Mouse (Mus musculus) embryo, embryonic 9.5 days (tissue): Measurements from ENCODE around the gene LTO1.
A peak's percentile ranks its signal among the peaks of the same experiment; 100 is the strongest.

Source experiments
- DNase-seq: peaks from one replicate; pipeline ENCODE4 v3.0.0-alpha.2; 2017; ENCODE audit errors: extremely low spot score

LTO1 gene

DNA sequence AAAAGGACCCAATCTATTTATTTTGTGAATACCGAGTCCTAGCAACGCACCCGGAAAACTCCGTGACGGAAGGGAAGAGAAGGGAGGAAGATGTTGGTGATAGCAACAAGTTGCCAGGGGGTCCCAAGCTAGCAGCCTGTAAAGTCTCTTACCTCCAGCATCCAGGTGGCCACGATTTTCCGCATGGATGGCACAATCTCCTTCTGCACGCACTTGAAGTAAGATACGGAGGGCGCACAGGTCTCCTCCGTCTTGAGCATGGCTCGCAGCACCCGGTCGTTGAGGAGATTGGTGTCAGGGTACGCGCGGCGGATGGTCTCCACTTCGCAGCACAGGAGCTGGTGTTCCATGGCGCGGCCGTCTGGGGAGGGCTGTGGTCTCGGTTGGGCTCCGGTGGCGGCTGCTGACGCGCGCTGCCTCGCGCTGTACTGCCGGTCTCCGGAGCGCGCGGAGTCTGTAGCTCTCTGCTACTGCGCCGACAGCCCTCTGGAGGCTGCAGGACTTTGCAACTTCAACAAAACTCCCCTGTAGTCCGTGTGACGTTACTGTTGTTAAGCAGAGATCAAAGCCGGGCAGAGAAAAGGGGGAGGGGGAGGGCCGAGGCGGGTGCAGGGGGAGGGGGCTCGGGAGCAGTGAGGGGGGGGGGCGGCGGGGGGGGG, 24.6 kb downstream of the LTO1 start, which contains the start of gene Ccnd1:
TSS of gene Ccnd1 (minus strand) at position 582 of the 659 bp plus-strand sequence.
- peak; percentile 93 for DNase-seq

DNA sequence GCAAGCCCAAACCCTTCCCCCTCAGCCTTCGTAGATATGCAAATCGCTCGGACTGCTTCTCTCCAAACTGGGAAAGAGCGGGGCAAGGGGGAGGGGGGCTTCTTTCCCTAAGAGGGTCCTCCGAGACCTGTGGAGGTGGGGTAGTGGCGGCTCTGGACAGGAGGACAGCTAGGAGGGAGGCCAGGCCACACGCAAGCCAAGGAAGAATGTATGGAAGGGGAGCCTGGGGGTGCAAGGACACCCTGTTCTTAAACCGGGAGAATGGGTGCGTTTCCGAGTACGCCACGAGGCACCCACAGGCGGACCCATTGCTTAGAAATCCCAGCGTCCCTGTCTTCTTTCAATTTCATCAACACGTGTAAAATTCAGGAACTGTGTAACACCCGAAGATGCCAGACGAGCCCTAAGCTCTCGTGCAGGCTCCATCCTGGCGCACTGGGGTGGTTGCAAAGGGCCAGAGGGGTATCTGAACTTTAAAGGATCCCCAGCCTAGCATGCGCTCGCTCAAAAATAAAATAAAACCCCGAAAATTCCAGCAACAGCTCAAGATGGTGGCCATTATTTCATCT, 25.2 kb downstream of the LTO1 start:
- DNase-seq: no peak

DNA sequence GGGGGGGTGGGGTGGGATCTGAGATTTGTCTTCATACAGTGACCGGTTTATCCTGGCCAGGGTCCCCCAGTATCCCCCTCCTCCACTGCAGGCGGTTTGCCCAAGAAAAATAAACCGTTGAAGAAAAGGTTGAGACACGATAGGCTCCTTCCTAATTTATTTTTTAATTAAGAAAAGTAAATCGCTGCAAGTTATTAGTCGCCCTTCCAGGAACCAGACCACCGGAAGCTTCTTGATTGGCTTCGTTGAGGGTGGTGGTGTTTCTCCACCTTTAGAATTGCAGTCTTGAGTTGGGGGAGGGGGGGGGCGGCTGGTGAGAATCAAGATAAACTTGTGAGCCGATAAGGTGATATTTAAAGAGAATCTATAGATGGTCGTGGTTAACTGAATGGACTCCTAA, 25.7 kb downstream of the LTO1 start:
- DNase-seq: peak; percentile 67

DNA sequence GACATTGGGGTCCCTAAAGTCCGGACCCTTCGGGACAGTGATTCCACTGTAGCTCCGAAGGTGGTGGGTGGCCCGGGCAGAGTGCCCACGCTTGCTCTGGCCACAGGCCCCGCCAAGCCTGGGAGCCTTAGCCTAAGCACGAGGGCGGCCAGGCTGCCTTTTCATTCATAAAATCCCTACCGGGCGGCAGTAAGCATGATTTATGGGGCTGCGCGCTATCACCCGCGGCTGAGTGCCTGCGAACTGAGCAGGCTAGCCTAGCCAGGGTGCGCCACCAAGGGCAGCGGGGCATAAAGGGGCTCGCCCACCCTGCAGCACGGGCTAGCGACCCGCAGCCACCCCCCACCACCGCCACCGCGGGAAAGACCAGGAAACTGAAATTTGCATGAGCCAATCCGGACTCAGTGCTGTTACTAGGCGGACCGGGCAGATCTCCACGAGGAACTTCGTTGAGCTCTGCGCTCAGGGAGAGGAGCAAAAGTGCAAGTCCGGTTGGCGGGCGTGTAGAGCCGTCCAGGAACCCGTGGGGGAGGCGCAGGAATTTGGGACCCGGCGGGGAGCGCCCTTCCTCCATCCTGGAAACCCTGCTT, 26.4 kb downstream of the LTO1 start:
- peak; percentile 95 for DNase-seq

DNA sequence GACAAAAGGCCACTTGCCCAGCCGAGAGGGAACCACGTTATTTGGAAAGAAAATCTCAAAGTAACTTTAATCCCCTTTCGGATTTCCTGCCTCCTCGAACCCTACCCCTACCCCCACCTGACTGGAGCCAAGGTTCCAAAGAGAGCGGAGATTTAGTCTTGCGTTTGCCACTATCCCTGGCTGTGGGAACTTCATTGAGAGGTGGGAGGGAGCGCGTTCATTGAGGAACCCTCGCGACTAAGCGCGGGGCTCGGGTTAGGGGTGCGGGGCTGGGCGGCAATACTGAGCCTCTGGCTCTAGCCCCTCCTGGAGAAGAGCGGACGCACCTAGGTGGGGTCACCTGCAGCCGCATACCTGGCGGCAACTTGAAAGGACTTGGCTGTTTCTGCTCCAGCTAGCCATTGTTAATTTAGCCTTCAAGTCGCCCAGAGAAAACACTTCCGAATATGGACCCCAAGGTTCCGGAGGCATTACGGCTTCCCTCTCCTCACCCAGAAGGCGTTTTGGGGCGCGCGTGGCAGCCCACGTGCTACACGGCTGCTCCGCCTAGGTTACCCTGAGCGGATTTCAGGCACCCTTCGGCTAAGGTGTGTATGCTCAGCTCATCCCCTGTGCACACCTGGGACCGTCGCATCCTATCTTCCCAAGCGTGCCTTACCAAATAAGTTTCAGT, 27.3 kb downstream of the LTO1 start:
- peak; percentile 81 for DNase-seq

DNA sequence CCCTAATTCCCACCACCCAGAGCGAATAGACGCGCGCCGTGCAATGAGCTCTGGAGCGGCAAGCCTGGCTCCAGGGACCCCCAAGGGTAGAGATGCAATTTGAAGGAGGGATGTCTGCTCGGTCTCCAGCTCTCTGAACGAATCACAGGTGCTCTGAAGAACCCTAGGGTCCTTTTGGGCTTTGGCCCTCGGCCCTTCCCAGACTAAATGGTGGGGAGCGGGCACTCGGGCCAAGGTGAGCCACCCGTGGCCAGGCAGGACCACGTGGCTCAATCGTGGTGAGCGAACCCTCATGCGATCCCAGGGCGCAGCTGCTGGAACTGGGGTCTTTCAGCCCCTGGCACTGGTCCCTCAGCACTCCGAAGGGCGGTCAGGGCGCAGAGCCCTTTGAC, 27.8 kb downstream of the LTO1 start:
- DNase-seq: no peak

DNA sequence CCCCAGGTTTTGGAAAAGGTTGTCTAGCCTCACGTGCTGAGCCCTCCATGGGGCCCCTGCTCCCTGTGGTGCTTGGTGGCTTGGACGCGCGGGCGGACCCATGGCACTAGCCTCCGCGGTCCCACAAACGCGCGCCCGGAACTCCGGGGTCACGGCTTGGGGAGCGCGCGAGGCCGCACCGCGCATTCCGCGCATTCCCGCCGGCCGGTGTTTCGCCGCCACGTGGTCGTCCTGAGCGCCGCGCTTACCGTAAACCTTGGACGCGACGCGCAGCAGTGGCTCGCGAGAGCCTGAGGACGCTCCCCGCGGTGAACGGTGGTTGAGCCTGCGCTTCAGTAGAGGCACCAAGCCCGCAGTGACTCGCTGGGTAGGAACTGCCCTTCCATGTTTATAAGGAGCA, 28.4 kb downstream of the LTO1 start:
- DNase-seq: peak; percentile 90

DNA sequence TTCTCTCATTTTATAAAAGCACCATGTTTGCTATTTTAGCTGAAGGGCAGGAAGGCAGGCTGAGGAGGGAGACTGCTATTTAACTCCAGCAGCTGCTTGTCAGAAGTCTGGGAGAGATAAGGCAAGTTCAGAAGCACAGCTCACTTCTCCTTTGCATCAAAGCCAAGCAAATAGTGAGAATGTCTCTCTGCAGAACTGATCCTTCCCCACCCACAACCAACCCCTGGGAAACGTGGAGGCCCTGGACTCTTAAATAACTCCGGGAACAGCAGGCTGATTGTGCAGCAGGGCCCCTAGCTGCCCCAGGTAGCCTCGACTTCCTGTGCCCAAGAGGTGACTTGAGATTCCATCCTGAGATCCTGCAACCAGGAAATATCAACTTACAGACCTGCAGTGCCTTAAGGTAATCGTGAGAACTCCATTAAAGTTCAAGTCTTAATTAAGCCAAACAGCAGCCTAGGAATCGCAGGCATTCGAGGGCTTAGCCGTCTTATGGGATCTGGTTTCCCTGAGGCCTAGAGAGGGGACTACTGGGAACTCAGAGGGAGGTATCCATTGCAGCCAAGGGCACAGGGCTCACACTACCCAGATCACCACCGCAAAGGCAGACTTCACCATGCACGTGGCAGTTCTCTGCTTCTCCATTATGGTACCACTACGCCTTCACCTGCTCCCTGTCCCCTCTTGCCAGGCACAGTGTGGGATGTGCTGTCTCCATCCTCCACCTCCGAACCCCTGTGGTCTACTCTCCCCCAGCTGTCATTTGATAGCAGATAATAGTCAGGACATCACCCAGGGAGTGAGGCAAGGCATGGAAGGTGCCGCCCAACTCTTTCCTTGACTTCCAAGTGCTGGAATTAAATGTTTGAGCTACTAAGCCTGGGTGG, 43.9 kb downstream of the LTO1 start:
- DNase-seq: peak; percentile 15

DNA sequence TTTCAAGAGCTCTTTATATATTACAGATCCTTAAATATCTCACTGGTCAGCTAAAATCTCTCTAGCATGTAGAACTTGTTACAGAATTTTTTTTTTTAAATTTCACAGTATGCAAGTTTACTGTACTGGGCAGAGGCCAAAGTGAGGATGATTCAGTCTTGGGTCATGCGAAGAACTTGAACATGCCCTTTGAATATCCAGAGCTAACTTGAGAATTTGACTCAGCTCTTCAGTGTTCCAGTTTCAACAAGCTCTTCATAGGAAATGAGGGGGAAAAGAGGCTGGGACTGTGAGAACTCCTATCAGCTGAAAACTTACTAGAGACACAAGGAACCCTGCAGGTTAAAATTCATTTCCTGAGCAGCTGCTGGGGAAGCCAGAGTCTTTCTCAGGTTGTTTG, 49.0 kb downstream of the LTO1 start:
- no peak for DNase-seq

DNA sequence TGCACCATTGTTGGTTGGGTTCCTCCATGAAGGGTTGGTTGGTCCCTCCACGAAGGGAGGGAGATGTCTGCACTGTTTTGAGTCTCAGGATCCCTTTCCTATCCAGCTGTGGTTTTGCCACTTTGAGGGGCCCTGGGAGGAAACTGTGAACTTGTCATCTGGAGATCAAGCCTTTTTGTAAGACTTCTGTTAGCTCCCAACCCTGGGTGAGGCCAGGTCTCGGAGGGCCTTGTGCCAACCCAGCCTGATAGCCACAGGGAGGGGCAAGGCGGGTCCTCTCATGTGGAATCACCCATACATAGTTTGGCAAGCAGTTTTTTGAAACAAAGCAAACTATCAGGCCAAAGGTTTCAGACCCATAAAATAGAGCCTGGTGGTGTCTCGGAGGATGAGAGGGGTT, 49.4 kb downstream of the LTO1 start:
- no peak for DNase-seq

DNA sequence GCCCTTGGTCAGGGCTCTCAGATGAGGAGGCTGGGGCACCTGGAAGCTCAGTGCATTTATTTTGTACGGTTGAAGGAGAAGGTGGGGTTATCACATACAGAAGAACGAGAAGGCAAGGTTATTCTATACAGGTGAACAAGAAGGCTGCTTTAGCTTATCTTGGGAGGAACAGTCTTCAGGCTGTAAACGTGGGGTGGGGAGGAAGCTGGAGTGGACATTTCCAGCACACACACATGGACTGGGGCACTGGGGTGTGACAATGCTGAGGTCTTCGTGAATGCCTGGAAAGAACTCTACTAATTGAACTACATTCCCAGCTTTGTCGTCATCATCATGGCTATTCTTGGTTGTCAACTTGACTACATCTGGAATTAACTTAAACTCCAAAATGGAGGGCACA, 51.0 kb downstream of the LTO1 start:
- DNase-seq: no peak

DNA sequence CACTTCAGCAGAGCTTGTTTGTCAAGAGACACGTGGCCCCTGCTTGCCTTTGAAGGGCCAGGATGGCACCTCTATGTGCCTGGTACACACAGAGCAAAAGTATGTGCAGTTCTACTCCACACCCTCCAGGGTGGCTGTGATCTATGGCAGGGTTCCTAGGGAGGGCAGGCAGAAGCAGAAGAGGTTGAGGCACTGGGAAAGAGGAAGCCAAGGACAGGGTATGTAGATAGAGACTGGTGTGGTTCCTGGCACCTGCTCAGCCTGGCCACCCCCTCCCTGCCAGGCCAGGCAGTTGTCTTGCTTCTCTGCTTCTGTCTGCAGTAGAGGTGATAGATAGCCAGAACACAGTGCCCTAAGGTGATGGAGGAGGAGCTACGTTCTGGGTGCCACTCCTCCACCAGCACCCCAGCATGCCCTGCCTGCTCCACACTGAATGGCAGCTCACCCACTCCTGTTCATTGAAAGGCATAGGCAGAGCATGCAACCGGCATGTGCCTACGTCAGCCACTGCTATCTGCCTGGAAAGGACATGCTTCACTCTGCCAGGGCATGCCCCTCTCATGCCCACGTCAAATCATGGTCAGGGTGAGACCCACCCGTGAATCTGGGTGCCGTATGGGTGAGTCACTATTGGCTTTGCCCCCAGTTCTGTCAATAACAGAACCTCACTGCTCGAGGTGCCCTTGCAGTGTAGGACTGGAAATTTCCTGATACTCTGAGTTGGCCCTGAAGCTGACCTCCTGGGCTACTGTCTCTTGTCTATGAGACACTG, 56.3 kb downstream of the LTO1 start:
- DNase-seq: no peak

DNA sequence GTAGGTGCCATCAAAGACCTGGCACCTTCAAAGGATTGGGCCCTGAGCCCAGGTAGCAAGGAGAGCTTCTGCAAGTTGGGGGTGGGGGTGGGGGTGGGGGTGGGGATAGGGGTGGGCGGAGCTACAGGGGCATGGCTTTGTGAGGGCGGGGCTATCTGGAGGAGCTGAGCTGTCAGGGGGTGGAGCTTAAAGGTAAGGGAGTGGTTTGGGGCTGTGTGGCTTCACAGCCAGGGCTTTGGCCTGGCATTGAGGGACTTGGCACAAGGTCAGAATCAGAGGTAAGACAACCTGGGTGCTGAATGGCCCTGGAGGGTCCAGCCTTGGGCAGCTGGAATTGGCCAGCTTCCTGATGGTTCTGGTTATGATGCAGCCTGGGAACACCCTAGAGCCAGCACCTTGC, 56.9 kb downstream of the LTO1 start:
- DNase-seq: no peak

DNA sequence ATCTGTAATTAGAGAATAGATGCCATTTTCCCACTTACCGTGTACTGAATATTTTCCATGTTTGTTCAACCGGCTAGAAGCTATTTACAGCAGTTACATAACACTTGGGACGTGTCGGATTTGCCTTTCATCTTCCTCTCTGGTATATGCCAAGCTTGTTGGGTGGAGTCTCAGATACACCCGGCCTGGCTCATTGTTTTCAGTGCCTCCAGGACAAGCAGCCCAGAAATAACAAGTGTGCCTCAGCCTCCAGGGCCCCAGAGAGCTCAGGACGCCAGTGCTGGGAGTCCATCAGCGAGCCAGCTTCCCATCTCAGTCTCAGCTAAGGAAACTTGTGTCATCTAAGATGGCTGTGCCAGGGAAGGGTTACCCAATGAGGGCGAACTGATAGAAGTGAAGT, 58.6 kb downstream of the LTO1 start:
- no peak for DNase-seq

DNA sequence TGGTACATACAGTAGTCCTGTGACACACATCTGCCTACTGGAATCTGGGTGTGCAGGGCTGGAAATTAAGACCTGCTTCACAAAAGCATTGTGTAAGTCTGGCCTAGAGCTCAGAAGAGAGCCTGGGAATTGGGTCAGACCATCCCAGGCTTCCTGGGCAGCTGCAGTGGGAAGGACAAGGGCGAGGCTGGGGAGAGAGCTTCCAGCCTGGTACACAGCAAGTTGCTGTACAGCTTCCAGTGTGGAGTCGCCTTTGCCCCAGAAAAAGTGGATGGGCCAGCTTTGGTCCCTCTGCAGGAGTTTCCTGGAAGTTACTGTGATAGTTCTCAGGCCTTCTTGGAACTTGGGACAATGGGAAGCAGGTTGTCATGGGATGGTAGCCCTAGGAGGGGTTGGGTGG, 62.2 kb downstream of the LTO1 start:
- no peak for DNase-seq

DNA sequence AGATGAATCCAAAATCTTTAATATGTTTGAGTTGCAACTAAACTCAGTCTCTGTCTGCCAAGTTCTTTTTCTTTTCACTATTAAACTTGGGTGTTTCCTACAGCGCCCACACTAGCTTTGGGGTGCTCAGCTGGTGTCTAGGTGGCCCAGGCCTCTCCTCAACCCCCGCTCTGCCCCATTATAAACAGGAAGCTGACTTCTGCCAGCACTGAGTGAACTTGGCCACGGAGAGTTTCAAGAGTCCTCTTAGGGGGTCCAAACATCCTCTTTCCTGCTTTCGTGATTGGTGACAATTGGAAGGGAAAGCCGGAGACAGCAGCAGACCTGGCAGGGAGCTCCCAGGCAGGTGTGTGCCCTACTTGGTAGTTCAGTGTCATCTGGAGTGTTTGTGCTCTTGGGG, 64.9 kb downstream of the LTO1 start:
- DNase-seq: no peak
